Mouse (Mus musculus): Measurements from ENCODE around the gene Cybrd1. TPM values are rescaled to one million over a fixed set of nuclear protein-coding genes. Genes with fewer than 3 reads are reported as not detected.

Gene Cybrd1
- total RNA-seq, 2 experiments from 2014 or later, result 3.7 to 4.0 TPM

GRCm38 (mm10) chr2:71123591-71123990 lies 5.9 kb downstream of the Cybrd1 start:
- no peak for DNase-seq

- no peak for DNase-seq
Measured at GRCm38 (mm10) chr2:71127779-71128534, 10.2 kb downstream of the Cybrd1 start.

GRCm38 (mm10) chr2:71130366-71130765 lies 12.6 kb downstream of the Cybrd1 start:
- DNase-seq, result no peak

GRCm38 (mm10) chr2:71131866-71132496 lies 14.3 kb downstream of the Cybrd1 start:
- DNase-seq, result no peak

- no peak for DNase-seq
Measured at GRCm38 (mm10) chr2:71134041-71134505, 16.4 kb downstream of the Cybrd1 start.

- no peak for DNase-seq
Measured at GRCm38 (mm10) chr2:71134836-71135235, 17.1 kb downstream of the Cybrd1 start.

GRCm38 (mm10) chr2:71140622-71141021 lies 22.9 kb downstream of the Cybrd1 start:
- no peak for DNase-seq

- no peak for DNase-seq
Measured at GRCm38 (mm10) chr2:71142410-71142809, 24.7 kb downstream of the Cybrd1 start.

- DNase-seq, result no peak
Measured at GRCm38 (mm10) chr2:71145853-71146252, 28.1 kb downstream of the Cybrd1 start.

- no peak for DNase-seq
Measured at GRCm38 (mm10) chr2:71146266-71146665, 28.5 kb downstream of the Cybrd1 start.

- DNase-seq, result no peak
Measured at GRCm38 (mm10) chr2:71147816-71148215, 30.1 kb downstream of the Cybrd1 start.

- no peak for DNase-seq
Measured at GRCm38 (mm10) chr2:71152170-71152569, 34.4 kb downstream of the Cybrd1 start.

GRCm38 (mm10) chr2:71155486-71155885 lies 37.8 kb downstream of the Cybrd1 start:
- peak; percentile 70 for DNase-seq

- no peak for DNase-seq
Measured at GRCm38 (mm10) chr2:71156446-71156845, 38.7 kb downstream of the Cybrd1 start.

- DNase-seq, result no peak
Measured at GRCm38 (mm10) chr2:71157881-71158280, 40.2 kb downstream of the Cybrd1 start.

- DNase-seq, result no peak
Measured at GRCm38 (mm10) chr2:71159576-71160306, 42.0 kb downstream of the Cybrd1 start.

- peak; percentile 10 to 13 for DNase-seq
Measured at GRCm38 (mm10) chr2:71160307-71160861, 42.7 kb downstream of the Cybrd1 start.

- no peak for DNase-seq
Measured at GRCm38 (mm10) chr2:71161558-71161957, 43.8 kb downstream of the Cybrd1 start.

GRCm38 (mm10) chr2:71162831-71163621 lies 45.3 kb downstream of the Cybrd1 start:
- DNase-seq, result no peak

GRCm38 (mm10) chr2:71167211-71167610 lies 49.5 kb downstream of the Cybrd1 start:
- no peak for DNase-seq

GRCm38 (mm10) chr2:71168461-71169021 lies 50.8 kb downstream of the Cybrd1 start:
- no peak for DNase-seq

GRCm38 (mm10) chr2:71173031-71173430 lies 55.3 kb downstream of the Cybrd1 start:
- no peak for DNase-seq
